Mouse (Mus musculus): ENCODE measurements at regions not wholly inside any gene's neighbourhood (a gene's known extent, or its start where the extent isn't known, plus 50 kb on each side); places are given as distances from the start of the nearest gene placed in this dataset.
A peak's percentile ranks its signal among the peaks of the same experiment; 100 is the strongest.

DNA sequence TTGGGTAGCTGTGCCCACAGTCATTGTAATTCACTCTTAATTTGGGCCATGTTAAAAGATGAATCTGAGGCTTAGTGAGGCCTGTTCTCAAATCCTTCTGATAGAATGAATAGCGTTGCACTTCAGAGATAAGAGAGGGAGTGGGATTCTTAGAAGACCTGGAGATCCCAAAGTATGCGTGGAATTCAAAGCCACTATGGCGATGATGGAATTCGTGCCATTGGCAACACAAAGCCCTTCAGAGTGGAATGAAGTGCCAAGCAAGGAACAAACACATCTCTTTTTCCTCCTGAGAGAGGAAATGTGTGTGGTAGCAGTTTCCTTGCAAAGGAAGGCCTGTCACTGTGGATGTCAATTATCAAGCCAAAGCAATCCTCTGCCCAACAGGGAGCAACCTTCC lies 248.3 kb upstream of the Rnf32 start:
- Histone ChIP-seq H3K27ac (ENCODE audit: low read depth, low read length) (no peak overlapping the region), H3K36me3 (ENCODE audit: control insufficient read depth, insufficient read depth, low read length) (no peaks in the 10 kb centered on the region), H3K4me3 (ENCODE audit: low read depth, low read length) (no peak overlapping the region), H3K4me1 (ENCODE audit: control insufficient read depth, insufficient read depth, low read length) (no peaks in the 10 kb centered on the region), H3K9me3 (ENCODE audit: control insufficient read depth, low read length) (no peaks in the 10 kb centered on the region), H3K9ac (ENCODE audit: low read length) (no peak overlapping the region), H3K27me3 (ENCODE audit: control insufficient read depth, insufficient read depth, low read length) (no peaks in the 10 kb centered on the region), H3K4me2 (no peak overlapping the region)
- 63% methylated on average over 4 of the region's 4 CpGs for WGBS
- no peak for ATAC-seq (ENCODE audit: low FRiP score)
- no peak for DNase-seq (ENCODE audit: low spot score, missing footprints)

DNA sequence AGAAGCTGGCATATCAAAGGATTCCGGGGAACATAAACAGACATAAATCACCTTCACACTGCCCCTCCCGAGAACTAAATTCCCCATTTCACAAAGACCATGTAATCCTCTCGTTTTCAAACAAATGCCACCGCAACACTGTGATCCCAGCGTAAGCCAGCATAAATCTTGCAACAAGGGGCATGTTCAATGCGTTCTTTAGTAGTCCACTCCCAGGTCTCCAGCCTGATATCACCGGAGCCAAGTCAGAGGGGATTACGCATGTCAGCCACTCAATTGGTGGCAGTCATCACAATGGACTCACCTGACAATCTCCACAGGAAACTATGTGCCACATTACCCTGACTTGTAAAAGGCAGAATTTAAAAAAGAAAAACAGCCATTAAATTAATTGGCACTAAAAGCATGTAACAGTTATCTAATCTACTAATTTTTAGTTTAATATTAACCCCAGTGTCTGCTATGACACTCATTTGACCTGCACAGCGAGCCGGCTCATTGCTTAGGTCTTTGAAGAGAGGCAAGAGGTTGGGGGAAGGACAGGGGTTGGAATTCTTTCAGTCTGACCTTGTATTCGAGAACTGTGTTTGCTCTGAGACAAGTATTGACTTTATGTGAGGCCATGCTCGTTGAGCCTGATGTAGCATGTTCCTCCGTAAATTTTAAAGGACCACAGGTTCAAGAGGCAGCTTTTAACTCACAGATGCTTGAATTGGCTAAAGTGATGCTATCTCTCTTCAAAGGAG lies 252.0 kb upstream of the Rnf32 start:
- WGBS, result 61% methylated on average over 13 of the region's 13 CpGs
- no peaks in the 10 kb centered on the region for H3K4me1 ChIP-seq (ENCODE audit: control insufficient read depth, insufficient read depth, low read length)
- 0 out of 2 replicates have a peak, but pooled peaks cover 3% of the 10 kb centered on the region for H3K27me3 ChIP-seq (ENCODE audit: control insufficient read depth, insufficient read depth, low read length)
- H3K9ac ChIP-seq (ENCODE audit: low read length), result no peak overlapping the region
- no peak overlapping the region for H3K4me2 ChIP-seq
- no peaks in the 10 kb centered on the region for H3K36me3 ChIP-seq (ENCODE audit: control insufficient read depth, insufficient read depth, low read length)
- no peak overlapping the region for H3K4me3 ChIP-seq (ENCODE audit: low read depth, low read length)
- H3K27ac ChIP-seq (ENCODE audit: low read depth, low read length), result no peak overlapping the region
- DNase-seq (ENCODE audit: low spot score, missing footprints) (no peak), ATAC-seq (ENCODE audit: low FRiP score) (no peak)
- no peaks in the 10 kb centered on the region for H3K9me3 ChIP-seq (ENCODE audit: control insufficient read depth, low read length)

DNA sequence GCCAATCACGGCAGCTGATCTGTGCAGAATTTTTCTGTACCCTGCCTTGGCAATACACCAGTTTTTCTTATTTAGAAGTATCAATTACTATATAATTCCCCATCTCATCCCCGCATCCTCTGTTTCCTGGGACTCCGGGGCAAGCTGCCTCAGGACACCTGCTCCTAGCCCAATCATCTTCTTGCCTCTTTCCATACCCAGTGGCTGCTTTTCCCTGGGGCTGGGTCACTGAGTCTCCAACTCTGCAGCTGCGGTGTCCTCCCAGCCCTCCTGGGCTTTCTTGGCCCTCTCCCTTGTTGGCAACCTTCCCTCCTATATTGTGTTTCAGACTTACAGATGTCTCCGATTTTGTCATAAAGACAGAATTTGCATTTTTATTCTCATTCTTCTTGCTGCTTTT lies 254.8 kb upstream of the Rnf32 start:
- H3K4me2 ChIP-seq, result no peak overlapping the region
- no peaks in the 10 kb centered on the region for H3K9me3 ChIP-seq (ENCODE audit: control insufficient read depth, low read length)
- 78% methylated on average over 5 of the region's 5 CpGs for WGBS
- H3K9ac ChIP-seq (ENCODE audit: low read length), result no peak overlapping the region
- no peaks in the 10 kb centered on the region for H3K36me3 ChIP-seq (ENCODE audit: control insufficient read depth, insufficient read depth, low read length)
- DNase-seq (ENCODE audit: low spot score, missing footprints) (no peak), ATAC-seq (ENCODE audit: low FRiP score) (no peak)
- H3K27ac ChIP-seq (ENCODE audit: low read depth, low read length), result no peak overlapping the region
- no peaks in the 10 kb centered on the region for H3K4me1 ChIP-seq (ENCODE audit: control insufficient read depth, insufficient read depth, low read length)
- H3K27me3 ChIP-seq (ENCODE audit: control insufficient read depth, insufficient read depth, low read length), result 0 out of 2 replicates have a peak, but pooled peaks cover 3% of the 10 kb centered on the region
- H3K4me3 ChIP-seq (ENCODE audit: low read depth, low read length), result no peak overlapping the region

DNA sequence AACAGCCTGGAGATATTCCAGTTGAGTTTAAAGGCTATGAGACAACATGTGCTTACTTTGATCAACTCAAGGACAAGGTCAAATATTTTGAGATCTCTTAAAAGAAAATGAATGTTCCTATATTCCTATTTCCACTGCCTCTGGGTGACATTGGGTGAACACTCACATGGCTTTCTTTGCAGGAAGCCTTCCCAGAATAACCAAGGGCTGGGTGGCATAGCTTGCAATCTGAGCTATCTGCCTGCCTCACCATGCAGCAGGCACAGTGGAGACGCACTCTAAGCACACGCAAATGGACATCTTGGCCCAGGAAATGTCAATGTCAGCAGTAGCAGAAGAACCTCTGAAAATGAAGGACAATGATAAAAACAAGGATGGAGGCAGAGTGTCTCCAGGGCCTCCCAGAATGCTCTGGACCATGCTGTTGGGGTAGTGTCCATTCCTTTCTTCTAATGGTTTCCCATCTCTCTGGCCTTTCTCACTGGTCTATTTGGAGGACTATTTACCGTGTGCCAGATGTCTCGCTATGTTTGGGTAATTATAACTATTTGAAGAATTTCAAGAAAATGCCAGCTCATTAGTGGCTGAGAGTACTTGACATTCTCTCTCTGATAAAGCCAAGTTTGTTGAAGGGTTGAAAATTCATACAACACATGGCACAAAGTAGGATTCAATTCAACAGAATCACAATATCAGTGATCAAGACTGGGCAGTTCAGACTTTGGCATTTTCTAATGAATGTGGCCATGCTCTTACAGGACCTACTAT lies 276.3 kb upstream of the Rnf32 start:
- Histone ChIP-seq H3K27me3 (ENCODE audit: control insufficient read depth, insufficient read depth, low read length) (no peaks in the 10 kb centered on the region), H3K9ac (ENCODE audit: low read length) (no peak overlapping the region), H3K4me3 (ENCODE audit: low read depth, low read length) (no peak overlapping the region), H3K9me3 (ENCODE audit: control insufficient read depth, low read length) (no peaks in the 10 kb centered on the region), H3K36me3 (ENCODE audit: control insufficient read depth, insufficient read depth, low read length) (no peaks in the 10 kb centered on the region), H3K4me2 (no peak overlapping the region), H3K27ac (ENCODE audit: low read depth, low read length) (no peak overlapping the region), H3K4me1 (ENCODE audit: control insufficient read depth, insufficient read depth, low read length) (no peaks in the 10 kb centered on the region)
- ATAC-seq (ENCODE audit: low FRiP score), result no peak
- no peak for DNase-seq (ENCODE audit: low spot score, missing footprints)
- 97% methylated on average over 4 of the region's 4 CpGs for WGBS

DNA sequence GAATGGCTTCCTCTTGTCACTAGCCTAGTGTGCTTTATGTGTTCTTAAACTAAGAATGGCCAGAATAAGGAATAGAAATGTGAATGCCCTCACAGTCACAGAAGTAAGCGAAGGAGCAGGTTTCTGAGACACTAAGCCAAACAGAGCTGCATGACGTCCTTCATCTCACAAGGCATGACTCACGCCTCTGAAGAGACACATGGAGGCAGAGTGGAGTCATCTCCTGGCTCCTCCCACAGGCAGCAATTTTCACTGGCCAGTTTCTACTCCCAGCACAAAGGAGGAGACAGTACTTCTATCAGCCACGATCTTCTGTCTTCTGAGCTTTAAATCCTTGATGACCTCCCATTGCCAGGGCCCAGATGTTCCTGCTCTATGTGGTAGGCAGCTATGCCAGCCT lies 291.3 kb upstream of the Rnf32 start:
- no peak for DNase-seq (ENCODE audit: low spot score, missing footprints)
- Histone ChIP-seq H3K9me3 (ENCODE audit: control insufficient read depth, low read length) (no peaks in the 10 kb centered on the region), H3K36me3 (ENCODE audit: control insufficient read depth, insufficient read depth, low read length) (no peaks in the 10 kb centered on the region), H3K27me3 (ENCODE audit: control insufficient read depth, insufficient read depth, low read length) (no peaks in the 10 kb centered on the region), H3K27ac (ENCODE audit: low read depth, low read length) (0 out of 2 replicates have a peak overlapping the region, but pooled peaks have one; percentile 12), H3K4me1 (ENCODE audit: control insufficient read depth, insufficient read depth, low read length) (peaks cover 14% of the 10 kb centered on the region; the same call in 1 of the 2 replicates), H3K9ac (ENCODE audit: low read length) (no peak overlapping the region), H3K4me2 (no peak overlapping the region), H3K4me3 (ENCODE audit: low read depth, low read length) (no peak overlapping the region)
- 39% methylated on average over 4 of the region's 4 CpGs for WGBS
- ATAC-seq (ENCODE audit: low FRiP score), result no peak

DNA sequence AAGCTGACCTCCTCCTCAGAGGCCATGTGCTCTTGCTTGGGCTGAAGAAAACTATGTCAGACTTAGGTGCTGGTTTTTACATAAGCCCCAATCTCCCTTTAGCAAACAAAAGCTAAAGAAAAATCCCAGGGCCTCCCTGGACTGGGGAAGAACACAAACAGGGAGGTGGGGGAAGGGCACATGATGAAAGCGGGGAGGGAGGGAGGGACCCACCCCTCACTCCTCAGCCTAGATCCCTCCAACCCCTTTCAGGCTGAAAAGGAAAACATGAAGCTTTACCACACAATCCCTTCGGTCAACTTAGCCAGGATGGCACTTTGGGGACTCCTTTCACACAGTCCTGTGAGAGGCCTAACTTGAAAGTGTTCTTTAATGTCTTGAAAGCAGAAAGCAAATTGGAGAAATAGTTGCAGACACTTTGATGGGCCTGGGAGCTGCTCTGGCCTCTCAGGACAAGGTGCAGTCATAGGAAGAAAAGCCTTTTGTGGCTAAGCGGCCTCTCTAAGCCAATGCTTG lies 291.9 kb upstream of the Rnf32 start:
- H3K4me2 ChIP-seq, result no peak overlapping the region
- DNase-seq (ENCODE audit: low spot score, missing footprints) (peak; percentile 90), ATAC-seq (ENCODE audit: low FRiP score) (peak; percentile 87)
- peaks cover 14% of the 10 kb centered on the region; the same call in 1 of the 2 replicates for H3K4me1 ChIP-seq (ENCODE audit: control insufficient read depth, insufficient read depth, low read length)
- H3K36me3 ChIP-seq (ENCODE audit: control insufficient read depth, insufficient read depth, low read length), result no peaks in the 10 kb centered on the region
- no peak overlapping the region for H3K9ac ChIP-seq (ENCODE audit: low read length)
- H3K4me3 ChIP-seq (ENCODE audit: low read depth, low read length), result no peak overlapping the region
- no peaks in the 10 kb centered on the region for H3K9me3 ChIP-seq (ENCODE audit: control insufficient read depth, low read length)
- H3K27ac ChIP-seq (ENCODE audit: low read depth, low read length), result no peak overlapping the region
- H3K27me3 ChIP-seq (ENCODE audit: control insufficient read depth, insufficient read depth, low read length), result no peaks in the 10 kb centered on the region
- 16% methylated on average over 3 of the region's 3 CpGs for WGBS

DNA sequence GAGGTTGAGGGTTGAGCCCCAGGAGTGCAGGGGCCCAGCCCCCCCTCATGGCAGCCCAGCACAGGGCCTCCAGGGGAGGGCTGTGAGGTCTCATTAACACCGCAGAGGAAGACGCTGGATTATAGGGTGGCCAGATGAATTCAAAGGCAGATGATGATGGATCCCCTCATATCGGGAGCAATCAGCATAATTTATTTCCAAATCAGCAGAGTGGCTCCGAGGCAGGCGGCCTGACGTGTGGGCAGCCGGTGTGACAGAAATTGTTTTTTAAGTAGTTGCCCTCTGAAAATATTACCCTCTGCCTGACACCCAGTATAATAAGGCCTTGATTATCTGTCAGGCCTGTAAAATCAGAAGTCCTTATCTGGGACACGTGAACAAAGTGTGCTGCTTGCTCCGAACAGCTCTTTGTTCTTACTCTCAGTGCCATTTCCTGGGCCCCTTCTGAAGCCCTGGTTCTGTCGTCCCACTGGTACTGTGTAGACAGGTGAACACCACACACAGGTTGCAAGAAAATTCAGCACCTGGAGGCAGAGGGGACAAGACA lies 303.0 kb upstream of the Rnf32 start:
- peak; percentile 79 for DNase-seq (ENCODE audit: low spot score, missing footprints)
- Histone ChIP-seq H3K36me3 (ENCODE audit: control insufficient read depth, insufficient read depth, low read length) (no peaks in the 10 kb centered on the region), H3K9me3 (ENCODE audit: control insufficient read depth, low read length) (no peaks in the 10 kb centered on the region), H3K4me3 (ENCODE audit: low read depth, low read length) (no peak overlapping the region), H3K4me2 (no peak overlapping the region), H3K4me1 (ENCODE audit: control insufficient read depth, insufficient read depth, low read length) (peaks cover 4% of the 10 kb centered on the region; the same call in 1 of the 2 replicates), H3K27me3 (ENCODE audit: control insufficient read depth, insufficient read depth, low read length) (no peaks in the 10 kb centered on the region), H3K9ac (ENCODE audit: low read length) (no peak overlapping the region), H3K27ac (ENCODE audit: low read depth, low read length) (no peak overlapping the region)
- WGBS, result 58% methylated on average over 10 of the region's 10 CpGs
- ATAC-seq (ENCODE audit: low FRiP score), result peak; percentile 71

DNA sequence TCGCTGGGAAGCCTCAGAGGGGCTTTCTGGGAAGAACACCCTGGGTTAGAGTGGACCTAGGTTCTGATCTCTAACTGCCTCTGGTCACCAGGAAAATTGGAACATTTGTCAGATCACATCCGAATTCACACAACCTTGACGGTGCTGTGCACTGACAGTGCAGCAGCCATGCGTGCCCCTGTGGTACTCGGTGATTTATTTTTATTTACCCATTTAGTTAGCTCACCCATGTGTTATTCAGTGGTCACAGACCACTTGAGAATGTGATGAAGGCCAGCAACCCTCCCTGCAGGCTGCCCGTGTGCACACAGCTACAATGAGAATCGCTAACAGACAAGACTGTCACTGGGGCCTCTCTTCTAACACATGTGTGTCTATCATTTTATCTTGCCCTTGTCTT lies 303.8 kb upstream of the Rnf32 start:
- ATAC-seq (ENCODE audit: low FRiP score), result no peak
- no peaks in the 10 kb centered on the region for H3K9me3 ChIP-seq (ENCODE audit: control insufficient read depth, low read length)
- H3K36me3 ChIP-seq (ENCODE audit: control insufficient read depth, insufficient read depth, low read length), result no peaks in the 10 kb centered on the region
- no peak overlapping the region for H3K4me2 ChIP-seq
- peaks cover 4% of the 10 kb centered on the region; the same call in 1 of the 2 replicates for H3K4me1 ChIP-seq (ENCODE audit: control insufficient read depth, insufficient read depth, low read length)
- no peak overlapping the region for H3K27ac ChIP-seq (ENCODE audit: low read depth, low read length)
- no peaks in the 10 kb centered on the region for H3K27me3 ChIP-seq (ENCODE audit: control insufficient read depth, insufficient read depth, low read length)
- no peak overlapping the region for H3K9ac ChIP-seq (ENCODE audit: low read length)
- no peak for DNase-seq (ENCODE audit: low spot score, missing footprints)
- WGBS, result 79% methylated on average over 7 of the region's 7 CpGs
- H3K4me3 ChIP-seq (ENCODE audit: low read depth, low read length), result no peak overlapping the region

All from midbrain, embryonic 11.5 days (tissue).